Mouse (Mus musculus): Measurements from ENCODE around the gene Tmcc2. TPM values are rescaled to one million over a fixed set of nuclear protein-coding genes. Genes with fewer than 3 reads are reported as not detected.

Gene Tmcc2
- total and polyA plus RNA-seq, 3 experiments, result 0.14 to 0.34 TPM; not detected in 1

GRCm38 (mm10) chr1:132321821-132322580 lies 69.1 kb downstream of the Tmcc2 start:
- H3K4me1 ChIP-seq (ENCODE audit: control insufficient read depth in 1 of 2, insufficient read depth in 2 of 2), result peaks cover 0 to 8% of the 10 kb centered on the region in 2 experiments; a peak in 3 of 4 replicates
- no peaks in the 10 kb centered on the region for H3K36me3 ChIP-seq (replicated peaks in 1 of 2; ENCODE audit: control insufficient read depth in 1 of 2, insufficient read depth in 1 of 2, low read length in 1 of 2)
- no peak overlapping the region for H3K9ac ChIP-seq (ENCODE audit: insufficient read depth, low read depth)
- dilution Hi-C loops (cut with MboI; ENCODE audit: extremely low pct_ligation_motif_present, extremely low pct_unique_long_range_greater_than_20kb, low sequenced_read_pairs) (no loop called here), in situ Hi-C loops (cut with MboI; ENCODE audit: low pct_ligation_motif_present, low pct_unique_long_range_greater_than_20kb, low sequenced_read_pairs) (no loop called here)
- no peak overlapping the region for H3K4me3 ChIP-seq (replicated peaks in 1 of 3; ENCODE audit: low read depth in 2 of 3, low read length in 2 of 3, poor library complexity in 1 of 3)
- no peak overlapping the region for H3K4me2 ChIP-seq (ENCODE audit: insufficient read depth, low read depth, poor library complexity, severe bottlenecking)
- no peaks in the 10 kb centered on the region for H3K9me3 ChIP-seq (replicated peaks; ENCODE audit: low read length)
- TF ChIP-seq MYC (IDR thresholded peaks at IDR 0.05; ENCODE audit: low read depth, low read length) (no peak), MAFK (IDR thresholded peaks at IDR 0.05; ENCODE audit: insufficient replicate concordance, low read length) (no peak), ZKSCAN1 (IDR thresholded peaks at IDR 0.05; ENCODE audit: borderline replicate concordance, low read depth, low read length) (no peak), EP300 (IDR thresholded peaks at IDR 0.05; ENCODE audit: low read length) (no peak), UBTF (IDR thresholded peaks at IDR 0.05; ENCODE audit: low read depth, low read length) (no peak), GABPA (IDR thresholded peaks at IDR 0.05; ENCODE audit: insufficient replicate concordance, low read depth, low read length) (no peak), BHLHE40 (IDR thresholded peaks at IDR 0.05; ENCODE audit: low read depth, low read length) (no peak), TCF12 (IDR thresholded peaks at IDR 0.05; ENCODE audit: low read depth, low read length) (no peak), CHD1 (IDR thresholded peaks at IDR 0.05; ENCODE audit: low read depth, low read length) (no peak), RCOR1 (conservative IDR thresholded peaks at IDR 0.05; ENCODE audit: low read depth, low read length) (no peak), POLR2AphosphoS2 (IDR thresholded peaks at IDR 0.05; ENCODE audit: low read depth, low read length) (no peak), USF2 (conservative IDR thresholded peaks at IDR 0.05; ENCODE audit: low read depth, low read length) (no peak), ETS1 (conservative IDR thresholded peaks at IDR 0.05; ENCODE audit: low read depth, low read length) (no peak), ELF1 (IDR thresholded peaks at IDR 0.05; ENCODE audit: low read depth, low read length) (no peak), CTCF (conservative IDR thresholded peaks at IDR 0.05 in 1 of 2, IDR thresholded peaks at IDR 0.05 in 1 of 2; ENCODE audit: low read depth in 2 of 2, low read length in 2 of 2) (no peak), IRF4 (IDR thresholded peaks at IDR 0.05; ENCODE audit: low read depth, low read length) (no peak), JUND (conservative IDR thresholded peaks at IDR 0.05; ENCODE audit: low read depth, low read length) (no peak)
- H3K27me3 ChIP-seq (replicated peaks), result peaks cover 2% of the 10 kb centered on the region
- no peak for DNase-seq (ENCODE audit: extremely low read depth)
- H3K79me2 ChIP-seq (replicated peaks; ENCODE audit: control insufficient read depth, extremely low read depth, insufficient read depth, poor library complexity, severe bottlenecking), result no peaks in the 10 kb centered on the region
- H3K27ac ChIP-seq (ENCODE audit: insufficient read depth, low read depth), result no peak overlapping the region

GRCm38 (mm10) chr1:132319242-132319641 lies 71.8 kb downstream of the Tmcc2 start:
- TF ChIP-seq RCOR1 (conservative IDR thresholded peaks at IDR 0.05; ENCODE audit: low read depth, low read length), result no peak
- TF ChIP-seq PAX5 (IDR thresholded peaks at IDR 0.05; ENCODE audit: low read length), result no peak
- no peak for TF ChIP-seq NRF1 (IDR thresholded peaks at IDR 0.05; ENCODE audit: low read depth, low read length)
- TF ChIP-seq ZMIZ1 (IDR thresholded peaks at IDR 0.05; ENCODE audit: low read depth, low read length), result no peak
- no peak for TF ChIP-seq ZNF384 (IDR thresholded peaks at IDR 0.05; ENCODE audit: low read depth, low read length)
- no peak for TF ChIP-seq MAZ (IDR thresholded peaks at IDR 0.05; ENCODE audit: low read depth, low read length)
- no peak for TF ChIP-seq TBP (conservative IDR thresholded peaks at IDR 0.05; ENCODE audit: low read depth, low read length)
- TF ChIP-seq TCF12 (IDR thresholded peaks at IDR 0.05; ENCODE audit: low read depth, low read length), result no peak
- TF ChIP-seq USF1 (IDR thresholded peaks at IDR 0.05; ENCODE audit: low read depth, low read length), result no peak
- no peak for TF ChIP-seq USF2 (conservative IDR thresholded peaks at IDR 0.05; ENCODE audit: low read depth, low read length)
- TF ChIP-seq MAFK (IDR thresholded peaks at IDR 0.05; ENCODE audit: insufficient replicate concordance, low read length), result no peak
- no peak for TF ChIP-seq MAX (IDR thresholded peaks at IDR 0.05; ENCODE audit: low read length)
- no peak for TF ChIP-seq RAD21 (IDR thresholded peaks at IDR 0.05; ENCODE audit: low read depth, low read length)
- no peak for TF ChIP-seq ZKSCAN1 (IDR thresholded peaks at IDR 0.05; ENCODE audit: borderline replicate concordance, low read depth, low read length)
- Histone ChIP-seq H3K36me3 (replicated peaks in 1 of 2; ENCODE audit: control insufficient read depth in 1 of 2, insufficient read depth in 1 of 2, low read length in 1 of 2) (no peaks in the 10 kb centered on the region), H3K4me2 (ENCODE audit: insufficient read depth, low read depth, poor library complexity, severe bottlenecking) (no peak overlapping the region), H3K9ac (ENCODE audit: insufficient read depth, low read depth) (no peak overlapping the region), H3K27me3 (replicated peaks) (no peaks in the 10 kb centered on the region), H3K9me3 (replicated peaks; ENCODE audit: low read length) (no peaks in the 10 kb centered on the region), H3K79me2 (replicated peaks; ENCODE audit: control insufficient read depth, extremely low read depth, insufficient read depth, poor library complexity, severe bottlenecking) (no peaks in the 10 kb centered on the region), H3K27ac (ENCODE audit: insufficient read depth, low read depth) (no peak overlapping the region), H3K4me1 (ENCODE audit: control insufficient read depth in 1 of 2, insufficient read depth in 2 of 2) (peaks cover 0 to 8% of the 10 kb centered on the region in 2 experiments; a peak in 3 of 4 replicates), H3K4me3 (replicated peaks in 1 of 3; ENCODE audit: low read depth in 2 of 3, low read length in 2 of 3, poor library complexity in 1 of 3) (no peak overlapping the region)
- dilution Hi-C loops (cut with MboI; ENCODE audit: extremely low pct_ligation_motif_present, extremely low pct_unique_long_range_greater_than_20kb, low sequenced_read_pairs), result no loop called here
- in situ Hi-C loops (cut with MboI; ENCODE audit: low pct_ligation_motif_present, low pct_unique_long_range_greater_than_20kb, low sequenced_read_pairs), result loop anchor here (5.0 kb wide), 1 partner anchor 33 kb away; no protein-coding TSS in a partner anchor
- DNase-seq (ENCODE audit: extremely low read depth), result no peak

Measured in CH12.LX (cell line).